In genomic region chr4:97838651-97839050, GRCm38 (mm10) we compare ENCODE assay signal across 9 mouse cellular contexts.
A peak's percentile ranks its signal among the peaks of the same experiment; 100 is the strongest.
DNase-seq lines count a peak whose midpoint lies in the region; ATAC-seq and TF ChIP-seq lines count a peak whose summit lies in the region.
"Had no signal": no experiment of that assay in that cellular context is flagged by ENCODE, and none has a peak within 500 bp of the region (broad histone marks: within the 10 kb centered on the region; RNA-seq: fewer than 3 reads in every experiment).

No protein-coding gene starts in this region.

- 36% methylated on average over 3 of the region's 3 CpGs for WGBS in lung, postnatal 0 days
- WGBS in lung, adult 2 months: 40% methylated on average over 3 of the region's 3 CpGs
- 38% methylated on average over 3 of the region's 3 CpGs for WGBS in stomach, embryonic 16.5 days

- no peak for TF ChIP-seq CTCF in lung, postnatal 0 days (IDR thresholded peaks at IDR 0.05)
- TF ChIP-seq CTCF in lung, adult 2 months (IDR thresholded peaks at IDR 0.05; ENCODE audit: insufficient read depth, low read length): no peak

- H3K4me2 ChIP-seq in lung, postnatal 0 days (replicated peaks; ENCODE audit: low read depth, low read length): no peak overlapping the region
- no peak overlapping the region for H3K4me2 ChIP-seq in stomach, embryonic 16.5 days (ENCODE audit: low read depth, low read length)

- H3K9ac ChIP-seq in lung, postnatal 0 days (replicated peaks; ENCODE audit: low read depth): no peak overlapping the region
- no peak overlapping the region for H3K9ac ChIP-seq in stomach, embryonic 16.5 days (ENCODE audit: low read length)

- no peak for ATAC-seq in lung, postnatal 0 days
- no peak for ATAC-seq in stomach, embryonic 16.5 days (ENCODE audit: insufficient read depth, low FRiP score)

- H3K9me3 ChIP-seq in lung, postnatal 0 days (ENCODE audit: low read length): no peaks in the 10 kb centered on the region
- no peaks in the 10 kb centered on the region for H3K9me3 ChIP-seq in stomach, embryonic 16.5 days (replicated peaks; ENCODE audit: control insufficient read depth, low read length)
- H3K9me3 ChIP-seq: megakaryocyte, embryonic 14.5 days had no signal

- H3K4me3 ChIP-seq in lung, postnatal 0 days (ENCODE audit: low read depth, low read length): no peak overlapping the region
- no peak overlapping the region for H3K4me3 ChIP-seq in lung, adult 2 months (replicated peaks; ENCODE audit: extremely low read depth, low read depth, low read length)
- no peak overlapping the region for H3K4me3 ChIP-seq in stomach, embryonic 16.5 days (replicated peaks; ENCODE audit: low read length)
- H3K4me3 ChIP-seq: megakaryocyte, embryonic 14.5 days had no signal

- no peak for TF ChIP-seq POLR2A in lung, adult 2 months (IDR thresholded peaks at IDR 0.05; ENCODE audit: borderline replicate concordance, extremely low read depth, low read depth, low read length)

- H3K27ac ChIP-seq in lung, postnatal 0 days (ENCODE audit: low read length): 0 out of 2 replicates have a peak overlapping the region, but pooled peaks have one; percentile 0
- H3K27ac ChIP-seq in stomach, embryonic 16.5 days (ENCODE audit: low read length): peak overlapping the region; percentile 59

- H3K27me3 ChIP-seq in lung, postnatal 0 days (replicated peaks; ENCODE audit: insufficient read depth, low read length): no peaks in the 10 kb centered on the region
- no peaks in the 10 kb centered on the region for H3K27me3 ChIP-seq in stomach, embryonic 16.5 days (ENCODE audit: control insufficient read depth, insufficient read depth, low read length)

- no peaks in the 10 kb centered on the region for H3K36me3 ChIP-seq in lung, postnatal 0 days (ENCODE audit: insufficient read depth, low read length)
- no peaks in the 10 kb centered on the region for H3K36me3 ChIP-seq in stomach, embryonic 16.5 days (ENCODE audit: control insufficient read depth, insufficient read depth, low read length)

- TF ChIP-seq EP300 in lung, postnatal 0 days (IDR thresholded peaks at IDR 0.05): no peak

- peaks cover 18% of the 10 kb centered on the region; the same call in 1 of the 2 replicates for H3K4me1 ChIP-seq in lung, postnatal 0 days (ENCODE audit: insufficient read depth, low read depth, low read length)
- peaks cover 18% of the 10 kb centered on the region for H3K4me1 ChIP-seq in lung, adult 2 months (ENCODE audit: control insufficient read depth, insufficient read depth, low read length)
- peaks cover 40% of the 10 kb centered on the region for H3K4me1 ChIP-seq in stomach, embryonic 16.5 days (ENCODE audit: control insufficient read depth, insufficient read depth, low read length)

- DNase-seq in heart, adult 11 months: peak; percentile 92
- no peak for DNase-seq in heart, postnatal 10 days
- no peak for DNase-seq in lung, postnatal 0 days (ENCODE audit: low spot score)
- DNase-seq in lung, adult 2 months: no peak
- peak; percentile 81 for DNase-seq in kidney, adult 9 months
- no peak for DNase-seq in urinary bladder, postnatal 10 days (ENCODE audit: low spot score)
- DNase-seq in left cerebral cortex, postnatal 25 days (ENCODE audit: low spot score in 2 of 2): no peak

- intact Hi-C loops in heart, postnatal 10 days (cut with DNase I): no loop called here
- intact Hi-C loops in left cerebral cortex, postnatal 25 days (cut with DNase I): no loop called here

Comparison
In these comparisons a context has a peak if more than half of its experiments do, and no peak if none do; other contexts are left out.
1. DNase-seq: peak in heart, adult 11 months (single experiment) and kidney, adult 9 months (single experiment); none in heart, postnatal 10 days (0 of 2), lung, postnatal 0 days (single experiment), lung, adult 2 months (single experiment), urinary bladder, postnatal 10 days (single experiment) and left cerebral cortex, postnatal 25 days (0 of 2).